Mouse (Mus musculus) small intestine, adult 2 months (tissue): ENCODE measurements around the gene Ehd4. TPM values are rescaled to one million over a fixed set of nuclear protein-coding genes. Genes with fewer than 3 reads are reported as not detected.

ENCODE experiments used
- H3K27ac ChIP-seq: fragments of 200-500 bp; 2 replicates; pipeline ENCODE4 v1.5.1; 2012; ENCODE audit warnings: low read depth, low read length, control low read depth, inconsistent platforms; ENCODE audit not compliant: insufficient read depth
- H3K27me3 ChIP-seq: fragments of 200-500 bp; 2 replicates; pipeline ENCODE4 v1.6.1; 2012; ENCODE audit warnings: mild to moderate bottlenecking, moderate library complexity, low read length, inconsistent platforms; ENCODE audit not compliant: control insufficient read depth, insufficient read depth
- H3K36me3 ChIP-seq: fragments of 200-500 bp; 2 replicates; pipeline ENCODE4 v1.6.1; 2012; ENCODE audit warnings: mild to moderate bottlenecking, low read length, control low read depth, inconsistent platforms; ENCODE audit not compliant: control insufficient read depth, insufficient read depth
- H3K4me1 ChIP-seq: fragments of 200-500 bp; 2 replicates; pipeline ENCODE4 v1.6.1; 2012; ENCODE audit warnings: low read length, inconsistent platforms, mixed read lengths; ENCODE audit not compliant: control insufficient read depth, insufficient read depth, insufficient read length
- H3K4me3 ChIP-seq: fragments of 200-500 bp; 2 replicates; pipeline ENCODE4 v1.5.1; 2012; ENCODE audit warnings: low read depth, mild to moderate bottlenecking, control low read depth, inconsistent platforms, low read length, moderate library complexity
- CTCF ChIP-seq: fragments of 200-500 bp; IDR thresholded peaks from 2 replicates; pipeline ENCODE4 v1.5.1; 2012; ENCODE audit warnings: low read depth, mild to moderate bottlenecking, control low read depth, inconsistent platforms, low read length, moderate library complexity, mixed read lengths; ENCODE audit not compliant: insufficient replicate concordance, insufficient read length; ENCODE audit errors: extremely low read depth
- POLR2A ChIP-seq: fragments of 200-500 bp; IDR thresholded peaks from 2 replicates; pipeline ENCODE4 v1.6.1; 2012; ENCODE audit warnings: low read depth, mild to moderate bottlenecking, control low read depth, inconsistent platforms, low read length, moderate library complexity
- WGBS: fragments of 180-500 bp; shearing (Covaris S2); methylation state at CpG from one replicate; pipeline ENCODE4 v1.1.7; 2018; 5-methylcytosine and 5-hydroxymethylcytosine counted together
- polyA plus RNA-seq: library from polyadenylated mRNA; depleted of rRNA; stranded (reverse); fragments of >200 nt; gene quantifications from 2 replicates; pipeline ENCODE4 v1.2.3, GENCODE M21; 2012

Gene Ehd4
- polyA plus RNA-seq, 1 experiment = 30.7 TPM

GRCm38 (mm10) chr2:120084593-120085361, 69.6 kb downstream of the Ehd4 start:
- Histone ChIP-seq H3K27ac (peak overlapping the region; percentile 35; the same call in 1 of the 2 replicates), H3K4me3 (no peak overlapping the region), H3K36me3 (peaks cover 2% of the 10 kb centered on the region; the same call in 1 of the 2 replicates), H3K4me1 (peaks cover 20% of the 10 kb centered on the region), H3K27me3 (no peaks in the 10 kb centered on the region)
- TF ChIP-seq POLR2A = no peak
- peak; percentile 44; the same call in 1 of the 2 replicates for TF ChIP-seq CTCF
- 25% methylated on average over 14 of the region's 14 CpGs for WGBS

- Histone ChIP-seq H3K4me1 (peaks cover 20% of the 10 kb centered on the region), H3K4me3 (no peak overlapping the region), H3K27me3 (no peaks in the 10 kb centered on the region), H3K27ac (no peak overlapping the region), H3K36me3 (no peaks in the 10 kb centered on the region)
- no peak for TF ChIP-seq POLR2A
- TF ChIP-seq CTCF = peak; percentile 16; the same call in 1 of the 2 replicates
- WGBS = 85% methylated on average over 2 of the region's 2 CpGs
These were observed 72.0 kb downstream of the Ehd4 start for GRCm38 (mm10) chr2:120082416-120082815.

- TF ChIP-seq POLR2A (no peak), CTCF (peak; percentile 56; the same call in 1 of the 2 replicates)
- peaks cover 3% of the 10 kb centered on the region; the same call in 1 of the 2 replicates for H3K27me3 ChIP-seq
These were observed 78.2 kb downstream of the Ehd4 start for GRCm38 (mm10) chr2:120076076-120076705.

GRCm38 (mm10) chr2:120074096-120074495, 80.3 kb downstream of the Ehd4 start:
- Histone ChIP-seq H3K27ac (no peak overlapping the region), H3K27me3 (peaks cover 3% of the 10 kb centered on the region; the same call in 1 of the 2 replicates), H3K36me3 (no peaks in the 10 kb centered on the region), H3K4me1 (peaks cover 4% of the 10 kb centered on the region), H3K4me3 (no peak overlapping the region)
- 92% methylated on average over 4 of the region's 4 CpGs for WGBS
- TF ChIP-seq CTCF = no peak
- TF ChIP-seq POLR2A = no peak

More at GRCm38 (mm10) chr2:120076076-120076705, 78.2 kb downstream of the Ehd4 start:
- 3% methylated on average over 36 of the region's 36 CpGs for WGBS
- Histone ChIP-seq H3K36me3 (no peaks in the 10 kb centered on the region), H3K4me3 (peak overlapping the region; percentile 55), H3K27ac (no peak overlapping the region), H3K4me1 (peaks cover 4% of the 10 kb centered on the region)

- Histone ChIP-seq H3K4me1 (no peaks in the 10 kb centered on the region; the same call in 1 of the 2 replicates), H3K36me3 (no peaks in the 10 kb centered on the region), H3K4me3 (no peak overlapping the region), H3K27ac (no peak overlapping the region), H3K27me3 (no peaks in the 10 kb centered on the region; the same call in 1 of the 2 replicates)
- TF ChIP-seq POLR2A = no peak
- no peak for TF ChIP-seq CTCF
- WGBS = 71% methylated on average over 8 of the region's 8 CpGs
These were observed 84.9 kb downstream of the Ehd4 start for GRCm38 (mm10) chr2:120069466-120069990.

- TF ChIP-seq POLR2A = no peak
- peak; percentile 64; the same call in 1 of the 2 replicates for TF ChIP-seq CTCF
- no peak overlapping the region for H3K27ac ChIP-seq
- H3K4me3 ChIP-seq = no peak overlapping the region
- no peaks in the 10 kb centered on the region for H3K27me3 ChIP-seq
- WGBS = 56% methylated on average over 16 of the region's 16 CpGs
- no peaks in the 10 kb centered on the region; the same call in 1 of the 2 replicates for H3K4me1 ChIP-seq
- H3K36me3 ChIP-seq = no peaks in the 10 kb centered on the region
These were observed 85.6 kb downstream of the Ehd4 start for GRCm38 (mm10) chr2:120068555-120069465.

GRCm38 (mm10) chr2:120066224-120066623, 88.2 kb downstream of the Ehd4 start:
- Histone ChIP-seq H3K27ac (no peak overlapping the region), H3K27me3 (no peaks in the 10 kb centered on the region), H3K36me3 (no peaks in the 10 kb centered on the region), H3K4me1 (no peaks in the 10 kb centered on the region; the same call in 1 of the 2 replicates), H3K4me3 (no peak overlapping the region)
- 36% methylated on average over 3 of the region's 3 CpGs for WGBS
- TF ChIP-seq POLR2A = no peak
- no peak for TF ChIP-seq CTCF
